Mouse (Mus musculus): Measurements from ENCODE around the gene 1700021F05Rik. TPM values are rescaled to one million over a fixed set of nuclear protein-coding genes. Genes with fewer than 3 reads are reported as not detected.

1700021F05Rik gene
- total RNA-seq, 2 experiments from 2014 or later: 83.3 to 126 TPM

DNA sequence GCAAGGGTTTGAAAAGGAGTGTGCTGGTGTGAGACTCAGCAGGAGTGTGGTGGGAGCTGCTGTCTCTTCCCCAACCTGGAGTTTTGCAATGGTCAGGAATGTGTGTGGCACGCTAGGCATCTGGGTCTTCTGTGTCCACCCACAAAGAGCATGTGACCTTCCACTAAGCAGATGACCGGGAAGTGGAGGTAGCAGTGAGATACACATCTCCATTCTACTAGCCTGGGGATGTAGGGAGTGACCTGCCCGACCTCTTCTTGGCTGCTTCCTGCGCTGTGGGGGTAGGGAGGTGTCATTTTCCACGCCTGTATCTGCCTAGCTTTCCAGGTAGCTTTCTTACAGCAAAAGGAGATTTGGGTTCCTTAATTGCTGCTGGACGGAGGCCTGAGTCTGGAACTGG is 51.2 kb downstream of the 1700021F05Rik start:
- DNase-seq: no peak
- no peak overlapping the region for H3K4me3 ChIP-seq
- H3K27ac ChIP-seq: no peak overlapping the region
- no peak for TF ChIP-seq CTCF (IDR thresholded peaks at IDR 0.05)
- intact Hi-C loops (cut with DNase I): no loop called here

- no peak overlapping the region for H3K4me3 ChIP-seq
- no peak overlapping the region for H3K27ac ChIP-seq
- TF ChIP-seq CTCF (IDR thresholded peaks at IDR 0.05): no peak
- DNase-seq: no peak
- intact Hi-C loops (cut with DNase I): no loop called here
Observed at GRCm38 (mm10) chr10:43489139-43489538, 51.7 kb downstream of the 1700021F05Rik start.

DNA sequence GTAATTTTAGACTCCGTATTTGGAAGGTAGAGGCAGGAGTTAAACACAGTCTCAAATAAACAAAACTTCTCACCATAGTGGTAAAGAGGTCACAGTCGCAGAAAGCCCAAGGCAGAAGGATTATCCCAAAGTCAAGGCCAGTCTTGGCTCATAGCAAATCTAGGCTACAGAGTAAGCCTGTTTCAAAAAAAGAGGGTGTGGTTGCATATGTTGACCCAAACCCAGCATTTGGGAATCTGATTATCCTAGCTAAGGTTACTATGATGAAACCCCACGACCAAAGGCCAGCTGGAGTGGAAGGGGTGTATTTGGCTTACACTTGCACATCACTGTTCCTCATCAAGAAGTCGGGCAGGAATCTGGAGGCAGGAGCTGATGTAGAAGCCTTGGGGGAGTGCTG is 52.5 kb downstream of the 1700021F05Rik start:
- H3K27ac ChIP-seq: peak overlapping the region; percentile 48; the same call in 1 of the 2 replicates
- intact Hi-C loops (cut with DNase I): no loop called here
- no peak for DNase-seq
- H3K4me3 ChIP-seq: no peak overlapping the region
- TF ChIP-seq CTCF (IDR thresholded peaks at IDR 0.05): no peak

GRCm38 (mm10) chr10:43487441-43488010 is 53.3 kb downstream of the 1700021F05Rik start:
- intact Hi-C loops (cut with DNase I): no loop called here
- peak overlapping the region; percentile 48; the same call in 1 of the 2 replicates for H3K27ac ChIP-seq
- DNase-seq: no peak
- H3K4me3 ChIP-seq: no peak overlapping the region
- no peak for TF ChIP-seq CTCF (IDR thresholded peaks at IDR 0.05)

DNA sequence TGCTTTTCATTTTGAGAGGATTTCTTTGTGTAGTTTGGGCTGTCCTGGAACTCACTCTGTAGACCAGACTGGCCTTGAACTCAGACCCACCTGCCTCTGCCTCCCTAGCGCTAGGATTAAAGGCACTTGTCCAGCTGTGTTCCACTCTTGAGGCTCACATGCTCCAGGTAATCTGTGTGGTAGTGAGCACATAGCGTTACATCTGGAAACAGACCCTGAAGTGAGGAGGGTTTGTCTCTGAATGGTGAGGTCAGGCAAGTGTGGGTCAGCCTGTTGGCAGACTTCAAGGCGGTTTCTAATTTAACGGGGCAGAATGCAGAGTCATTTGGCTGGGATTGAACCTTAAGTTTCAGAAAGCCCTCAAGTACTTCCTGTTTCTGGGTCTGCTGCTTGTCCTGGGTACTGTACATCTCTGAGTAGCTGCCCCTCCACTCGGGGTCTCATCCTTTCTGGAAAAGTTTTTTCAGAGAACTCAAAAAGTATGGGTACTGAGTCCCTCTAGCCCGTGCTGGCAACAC is 55.0 kb downstream of the 1700021F05Rik start:
- Histone ChIP-seq H3K4me3 (no peak overlapping the region), H3K27ac (peak overlapping the region; percentile 28; the same call in 1 of the 2 replicates)
- intact Hi-C loops (cut with DNase I): no loop called here
- DNase-seq: no peak
- TF ChIP-seq CTCF (IDR thresholded peaks at IDR 0.05): no peak

DNA sequence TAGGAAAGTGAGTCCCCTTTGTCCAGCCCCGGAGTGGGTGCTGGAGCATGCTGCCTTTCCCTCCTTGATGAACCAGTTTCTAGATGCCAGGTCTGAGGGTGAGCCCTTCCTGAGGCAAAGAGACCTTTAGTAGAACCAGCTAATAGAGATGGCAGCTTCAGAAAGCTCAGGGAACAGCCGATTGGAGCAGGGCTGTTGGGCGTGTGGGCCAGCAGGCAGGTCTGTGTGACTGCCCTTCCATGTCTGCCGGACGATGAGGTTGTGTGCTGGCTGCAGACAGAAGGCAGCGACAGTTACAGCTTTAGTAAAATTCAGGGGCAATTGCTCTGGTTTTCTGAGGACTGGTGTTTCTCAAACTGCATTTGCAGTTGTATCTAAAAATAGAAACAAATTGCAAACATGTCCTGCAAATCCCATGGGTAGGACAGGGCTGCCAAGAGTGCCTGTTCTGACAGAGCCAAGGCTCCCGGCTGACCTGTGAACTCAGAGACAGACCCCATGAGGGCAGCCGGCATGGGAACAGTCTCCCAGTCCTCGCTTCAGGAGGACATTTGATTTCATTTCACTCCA is 57.3 kb downstream of the 1700021F05Rik start:
- intact Hi-C loops (cut with DNase I): no loop called here
- TF ChIP-seq CTCF (IDR thresholded peaks at IDR 0.05): no peak
- H3K4me3 ChIP-seq: peak overlapping the region; percentile 59
- H3K27ac ChIP-seq: peak overlapping the region; percentile 91
- DNase-seq: peak; percentile 83

DNA sequence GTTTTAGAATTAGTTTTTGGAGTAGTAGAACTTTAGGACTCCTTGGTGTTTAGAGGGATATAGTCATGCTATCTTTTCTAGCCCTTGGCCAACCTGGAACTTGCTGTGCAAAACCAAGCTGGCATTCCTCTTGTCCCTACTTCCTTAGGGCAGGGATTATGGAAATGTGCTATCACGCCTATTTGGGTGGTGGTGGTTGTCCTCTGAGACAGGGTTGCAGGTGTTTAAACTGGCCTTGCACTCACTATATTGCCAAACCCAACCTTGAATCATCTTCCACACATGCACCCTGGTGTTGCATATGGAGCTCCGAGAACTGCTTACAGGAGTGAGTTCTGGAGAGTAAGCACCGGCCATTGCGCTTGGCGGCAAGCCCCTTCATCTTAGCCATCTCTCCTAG is 58.8 kb downstream of the 1700021F05Rik start:
- no peak for DNase-seq
- Histone ChIP-seq H3K4me3 (no peak overlapping the region), H3K27ac (no peak overlapping the region)
- no peak for TF ChIP-seq CTCF (IDR thresholded peaks at IDR 0.05)
- intact Hi-C loops (cut with DNase I): no loop called here

GRCm38 (mm10) chr10:43481179-43481578 is 59.6 kb downstream of the 1700021F05Rik start:
- H3K27ac ChIP-seq: no peak overlapping the region
- intact Hi-C loops (cut with DNase I): no loop called here
- TF ChIP-seq CTCF (IDR thresholded peaks at IDR 0.05): no peak
- no peak overlapping the region for H3K4me3 ChIP-seq
- DNase-seq: no peak

DNA sequence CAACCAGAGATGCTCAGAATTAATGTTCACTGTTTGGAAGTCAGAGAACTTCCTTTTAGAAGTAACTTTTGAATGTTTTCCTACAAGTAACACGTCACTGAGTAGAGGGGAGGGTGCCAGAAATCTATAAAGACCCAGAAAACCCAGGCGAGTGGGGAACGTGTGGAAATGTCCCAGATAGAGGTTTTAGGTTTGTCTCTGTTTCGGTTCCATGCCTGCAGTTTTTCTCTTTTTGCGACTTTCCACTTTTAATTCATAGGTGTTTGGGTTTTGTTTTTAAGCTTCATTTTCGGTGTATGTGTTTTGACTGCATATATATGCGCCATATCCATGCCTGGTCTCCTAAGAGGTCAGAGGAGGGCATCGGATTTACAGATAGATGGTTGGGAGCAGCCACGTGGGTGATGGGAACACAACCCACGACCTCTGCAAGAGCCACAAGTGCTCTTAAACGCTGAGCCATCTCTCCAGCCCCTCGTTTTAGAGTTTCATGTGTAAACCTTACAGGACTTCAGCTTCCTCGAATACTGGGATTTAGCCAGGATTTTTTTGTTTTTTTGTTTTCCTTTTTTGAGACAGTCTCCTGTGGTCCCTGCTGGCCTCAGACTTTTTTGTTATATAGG is 60.5 kb downstream of the 1700021F05Rik start:
- TF ChIP-seq CTCF (IDR thresholded peaks at IDR 0.05): no peak
- intact Hi-C loops (cut with DNase I): no loop called here
- Histone ChIP-seq H3K4me3 (peak overlapping the region; percentile 96), H3K27ac (peak overlapping the region; percentile 88)
- no peak for DNase-seq

GRCm38 (mm10) chr10:43479436-43480157 is 61.2 kb downstream of the 1700021F05Rik start:
- peak; percentile 92 for TF ChIP-seq CTCF (IDR thresholded peaks at IDR 0.05)
- intact Hi-C loops (cut with DNase I): loop anchor here (1.0 to 10.0 kb wide), 2 partner anchors 61 to 525 kb away; partner anchors contain the start of gene 1700021F05Rik
- H3K4me3 ChIP-seq: peak overlapping the region; percentile 96
- peak overlapping the region; percentile 88 for H3K27ac ChIP-seq
- DNase-seq: peak; percentile 96

- Histone ChIP-seq H3K4me3 (peak within 1 kb of the TSS; percentile 96), H3K27ac (peak within 1 kb of the TSS; percentile 88)
- DNase-seq: peak; percentile 73
- no peak for TF ChIP-seq CTCF (IDR thresholded peaks at IDR 0.05)
- intact Hi-C loops (cut with DNase I): loop anchor here (1.0 to 10.0 kb wide), 2 partner anchors 61 to 524 kb away; partner anchors contain the start of gene 1700021F05Rik
Observed at GRCm38 (mm10) chr10:43478751-43479435, 61.9 kb downstream of the 1700021F05Rik start, which contains the start of gene Bend3. Gene Bend3, plus strand, starts transcription at chr10:43478831.
